ENCODE assay signal across 11 mouse cellular contexts in the genomic region with DNA sequence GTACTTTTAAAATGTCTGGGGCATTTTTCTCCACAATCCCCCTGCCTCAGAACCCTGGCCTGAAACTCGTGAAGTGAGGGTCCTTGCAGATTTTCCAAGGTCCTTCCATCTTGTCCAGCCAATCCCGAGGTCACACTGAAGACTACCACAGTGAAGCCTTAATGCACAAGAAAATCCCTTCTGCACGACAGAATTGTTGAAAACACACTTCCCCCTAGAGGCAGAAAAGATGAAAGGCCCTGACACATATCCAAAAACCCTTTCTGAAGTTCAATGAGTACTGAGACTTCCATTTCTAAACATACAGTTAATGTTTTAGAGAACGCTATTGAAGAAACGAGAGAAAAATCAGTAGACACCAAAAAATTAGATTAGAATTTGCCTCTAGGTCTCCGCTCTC. TPM values are rescaled to one million over a fixed set of nuclear protein-coding genes. Genes with fewer than 3 reads are reported as not detected.
DNase-seq lines count a peak whose midpoint lies in the region; ATAC-seq and TF ChIP-seq lines count a peak whose summit lies in the region.
"Had no signal": no experiment of that assay in that cellular context is flagged by ENCODE, and none has a peak within 500 bp of the region (broad histone marks: within the 10 kb centered on the region; RNA-seq: fewer than 3 reads in every experiment).

No protein-coding gene starts in this region.

- no peaks in the 10 kb centered on the region for H3K36me3 ChIP-seq in heart, postnatal 0 days (replicated peaks; ENCODE audit: control insufficient read depth, insufficient read depth, low read length)
- H3K36me3 ChIP-seq in lung, embryonic 14.5 days (ENCODE audit: insufficient read depth), result no peaks in the 10 kb centered on the region
- H3K36me3 ChIP-seq: kidney, embryonic 15.5 days; limb, embryonic 13.5 days had no signal

- H3K4me3 ChIP-seq in heart, postnatal 0 days (ENCODE audit: low read depth, low read length), result no peak overlapping the region
- H3K4me3 ChIP-seq in lung, embryonic 14.5 days (ENCODE audit: low read depth, low read length), result no peak overlapping the region
- H3K4me3 ChIP-seq in lung, adult 2 months (replicated peaks; ENCODE audit: extremely low read depth, low read depth, low read length), result no peak overlapping the region
- H3K4me3 ChIP-seq: kidney, embryonic 15.5 days; limb, embryonic 13.5 days had no signal

- H3K4me2 ChIP-seq in heart, postnatal 0 days (ENCODE audit: low read depth, low read length), result no peak overlapping the region
- no peak overlapping the region for H3K4me2 ChIP-seq in lung, embryonic 14.5 days
- H3K4me2 ChIP-seq: kidney, embryonic 15.5 days; limb, embryonic 13.5 days had no signal

- peak; percentile 62 for DNase-seq in heart, postnatal 0 days (ENCODE audit: low spot score)
- no peak for DNase-seq in heart, adult 11 months
- peak; percentile 84 for DNase-seq in lung, embryonic 14.5 days
- no peak for DNase-seq in lung, adult 2 months
- peak; percentile 32 for DNase-seq in R1 (ENCODE audit: low read depth, low spot score)
- DNase-seq in lung, postnatal 36 days, result peak; percentile 49
- DNase-seq in urinary bladder, postnatal 10 days (ENCODE audit: low spot score), result no peak
- DNase-seq: thymus, adult 18-20 months had no signal

- TF ChIP-seq CTCF in heart, postnatal 0 days (IDR thresholded peaks at IDR 0.05; ENCODE audit: low read depth), result peak; percentile 54
- TF ChIP-seq CTCF in lung, embryonic 14.5 days (IDR thresholded peaks at IDR 0.05; ENCODE audit: low read depth), result peak; percentile 66
- no peak for TF ChIP-seq CTCF in lung, adult 2 months (IDR thresholded peaks at IDR 0.05; ENCODE audit: insufficient read depth, low read length)

- ATAC-seq in heart, postnatal 0 days (ENCODE audit: insufficient read depth, low read depth), result no peak
- ATAC-seq in lung, embryonic 14.5 days (ENCODE audit: insufficient read depth), result no peak
- ATAC-seq: Patski had no signal

- no peak overlapping the region for H3K27ac ChIP-seq in heart, postnatal 0 days (ENCODE audit: low read depth)
- H3K27ac ChIP-seq in lung, embryonic 14.5 days (ENCODE audit: low read depth), result no peak overlapping the region
- H3K27ac ChIP-seq: kidney, embryonic 15.5 days; limb, embryonic 13.5 days had no signal

- H3K9me3 ChIP-seq in heart, postnatal 0 days (replicated peaks; ENCODE audit: control insufficient read depth, low read length), result no peaks in the 10 kb centered on the region
- H3K9me3 ChIP-seq in lung, embryonic 14.5 days (ENCODE audit: low read depth, low read length), result no peaks in the 10 kb centered on the region
- H3K9me3 ChIP-seq: kidney, embryonic 15.5 days; limb, embryonic 13.5 days had no signal

- H3K9ac ChIP-seq in heart, postnatal 0 days (replicated peaks; ENCODE audit: low read depth, low read length), result no peak overlapping the region
- H3K9ac ChIP-seq in lung, embryonic 14.5 days, result no peak overlapping the region
- H3K9ac ChIP-seq: kidney, embryonic 15.5 days; limb, embryonic 13.5 days had no signal

- peaks cover 12% of the 10 kb centered on the region for H3K4me1 ChIP-seq in heart, postnatal 0 days (ENCODE audit: control insufficient read depth, insufficient read depth)
- H3K4me1 ChIP-seq in lung, embryonic 14.5 days (ENCODE audit: insufficient read depth), result no peaks in the 10 kb centered on the region
- peaks cover 2% of the 10 kb centered on the region; the same call in 1 of the 2 replicates for H3K4me1 ChIP-seq in lung, adult 2 months (ENCODE audit: control insufficient read depth, insufficient read depth, low read length)

- no peak for TF ChIP-seq POLR2A in lung, adult 2 months (IDR thresholded peaks at IDR 0.05; ENCODE audit: borderline replicate concordance, extremely low read depth, low read depth, low read length)

- WGBS in heart, postnatal 0 days, result 38% methylated on average over 6 of the region's 6 CpGs
- WGBS in lung, embryonic 14.5 days, result 27% methylated on average over 6 of the region's 6 CpGs
- WGBS in lung, adult 2 months, result 29% methylated on average over 6 of the region's 6 CpGs

- peaks cover 13% of the 10 kb centered on the region for H3K27me3 ChIP-seq in heart, postnatal 0 days (ENCODE audit: control insufficient read depth, insufficient read depth, low read length)
- peaks cover 4% of the 10 kb centered on the region; the same call in 1 of the 2 replicates for H3K27me3 ChIP-seq in lung, embryonic 14.5 days (ENCODE audit: insufficient read depth, low read length)
- H3K27me3 ChIP-seq: Patski had no signal

- no peak for TF ChIP-seq EP300 in heart, postnatal 0 days (IDR thresholded peaks at IDR 0.05; ENCODE audit: low read depth)

RNA-seq across cellular contexts. Expression of a gene that starts 2.8 kb away (rescaled TPM):
- total RNA-seq in heart, postnatal 0 days (2014; rRNA removed; ENCODE audit: low replicate concordance), result 38.8 and 48.0 TPM in 2 replicates
- polyA plus RNA-seq in heart, postnatal 0 days (2015; fragmentation: Nextera tagmentation; extraction: Ambion mirVana), result 5.3 and 6.3 TPM in 2 replicates
- 11.2 and 11.3 TPM in 2 replicates for polyA plus RNA-seq in lung, embryonic 14.5 days (2014; fragmentation: Nextera tagmentation; extraction: Ambion mirVana)
- 9.6 and 24.4 TPM in 2 replicates for polyA plus RNA-seq in lung, adult 2 months (2012; rRNA removed)

Comparison
In these comparisons a context has a peak if more than half of its experiments do, and no peak if none do; other contexts are left out.
1. DNase-seq: peak in heart, postnatal 0 days (single experiment), lung, embryonic 14.5 days (single experiment), R1 (single experiment) and lung, postnatal 36 days (single experiment); none in heart, adult 11 months (single experiment), lung, adult 2 months (single experiment) and urinary bladder, postnatal 10 days (single experiment).